Mouse (Mus musculus) MEL (cell line): Measurements from ENCODE around the gene 1700088E04Rik.

Experiments
- POLR2A ChIP-seq, 2 experiments: IDR thresholded peaks; 2 replicates each; pipeline ENCODE4 v1.6.1; 2011 to 2012; ENCODE audit warnings: low read length in 2 of 2, mild to moderate bottlenecking in 2 of 2, control low read depth in 1 of 2, improper control_type of control experiment in 1 of 2, low read depth in 1 of 2, moderate library complexity in 1 of 2; ENCODE audit not compliant: control insufficient read depth in 1 of 2, insufficient read depth in 1 of 2, poor library complexity in 1 of 2
- USF2 ChIP-seq, 2 experiments: IDR thresholded peaks; 2 replicates each; pipeline ENCODE4 v1.6.1; 2011 to 2012; ENCODE audit warnings: improper control_type of control experiment in 2 of 2, low read length in 2 of 2, borderline replicate concordance in 1 of 2, inconsistent platforms in 1 of 2, low read depth in 1 of 2, mild to moderate bottlenecking in 1 of 2; ENCODE audit not compliant: insufficient read depth in 1 of 2

DNA sequence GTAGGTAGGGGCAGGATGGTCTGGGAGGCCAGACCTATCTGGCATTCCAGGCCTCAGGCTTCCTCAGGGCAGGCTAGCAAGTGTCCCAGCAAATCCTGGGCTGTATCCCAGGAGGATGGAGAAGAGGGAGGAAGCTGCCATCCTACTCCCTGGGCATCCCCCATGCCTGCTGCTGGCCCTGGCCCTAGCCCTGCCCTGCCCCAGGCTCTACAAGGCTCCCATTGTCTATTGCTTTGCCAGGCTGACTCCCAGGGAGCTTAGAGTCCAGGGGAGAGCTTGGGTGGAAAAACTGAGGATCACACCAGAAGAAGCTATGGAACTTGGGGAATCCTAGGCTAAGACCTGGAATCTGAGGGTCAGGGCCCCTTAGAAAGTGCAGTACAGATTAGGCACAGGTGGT lies 39.5 kb downstream of the 1700088E04Rik start:
- TF ChIP-seq POLR2A (IDR thresholded peaks at IDR 0.05; ENCODE audit: control insufficient read depth in 1 of 2, insufficient read depth in 1 of 2, low read depth in 1 of 2, low read length in 2 of 2, poor library complexity in 1 of 2) (no peak), USF2 (IDR thresholded peaks at IDR 0.05; ENCODE audit: borderline replicate concordance in 1 of 2, insufficient read depth in 1 of 2, low read depth in 1 of 2, low read length in 2 of 2) (no peak)
